Mouse (Mus musculus) neural tube, embryonic 13.5 days (tissue): ENCODE data around the gene Rnase2b. TPM values are rescaled to one million over a fixed set of nuclear protein-coding genes. Genes with fewer than 3 reads are reported as not detected.
"Not testable (repeated sequence)": the region's sequence is repeated elsewhere in the genome, so short reads cannot be mapped to it uniquely, and the experiment has no call there.

Experiments used
- ATAC-seq: fragments of 200-750 bp; cut with Nextera tagmentation; 2 replicates; pipeline ENCODE4 v1.8.0; 2017; ENCODE audit warnings: low read depth, mild to moderate bottlenecking, moderate TSS enrichment, moderate library complexity
- H3K27ac ChIP-seq: fragments of 300-500 bp; sonication (generic); replicated peaks from 2 replicates; pipeline ENCODE4 v1.5.1; 2015; ENCODE audit warnings: moderate library complexity, mild to moderate bottlenecking, inconsistent platforms
- H3K27me3 ChIP-seq: fragments of 300-500 bp; sonication (generic); 2 replicates; pipeline ENCODE4 v1.6.1; 2015; ENCODE audit warnings: mild to moderate bottlenecking, inconsistent platforms
- H3K36me3 ChIP-seq: fragments of 300-500 bp; sonication (generic); 2 replicates; pipeline ENCODE4 v1.6.1; 2015; ENCODE audit warnings: mild to moderate bottlenecking, inconsistent platforms
- H3K4me1 ChIP-seq: fragments of 300-500 bp; sonication (generic); replicated peaks from 2 replicates; pipeline ENCODE4 v1.6.1; 2015; ENCODE audit warnings: inconsistent platforms
- H3K4me2 ChIP-seq: fragments of 300-500 bp; sonication (generic); 2 replicates; pipeline ENCODE4 v1.6.1; 2015; ENCODE audit warnings: inconsistent platforms, mild to moderate bottlenecking, moderate library complexity
- H3K4me3 ChIP-seq: fragments of 300-500 bp; sonication (generic); 2 replicates; pipeline ENCODE4 v1.5.1; 2015; ENCODE audit warnings: mild to moderate bottlenecking, inconsistent platforms
- H3K9ac ChIP-seq: fragments of 300-500 bp; sonication (generic); 2 replicates; pipeline ENCODE4 v1.6.1; 2015; ENCODE audit warnings: moderate library complexity, mild to moderate bottlenecking, inconsistent platforms
- H3K9me3 ChIP-seq: fragments of 300-500 bp; sonication (generic); 2 replicates; pipeline ENCODE4 v1.6.1; 2016; ENCODE audit warnings: inconsistent platforms
- WGBS: fragments of 180-500 bp; shearing (Covaris S2); methylation state at CpG from one replicate; pipeline ENCODE4 v1.1.7; 2015; 5-methylcytosine and 5-hydroxymethylcytosine counted together
- polyA plus RNA-seq: library from polyadenylated mRNA; unstranded; fragments of >200 nt; fragmentation: Nextera tagmentation; extraction: Ambion mirVana; gene quantifications from 2 replicates; pipeline ENCODE4 v1.2.1, GENCODE M21; 2015

Gene Rnase2b
- not detected in 2 replicates for polyA plus RNA-seq

DNA sequence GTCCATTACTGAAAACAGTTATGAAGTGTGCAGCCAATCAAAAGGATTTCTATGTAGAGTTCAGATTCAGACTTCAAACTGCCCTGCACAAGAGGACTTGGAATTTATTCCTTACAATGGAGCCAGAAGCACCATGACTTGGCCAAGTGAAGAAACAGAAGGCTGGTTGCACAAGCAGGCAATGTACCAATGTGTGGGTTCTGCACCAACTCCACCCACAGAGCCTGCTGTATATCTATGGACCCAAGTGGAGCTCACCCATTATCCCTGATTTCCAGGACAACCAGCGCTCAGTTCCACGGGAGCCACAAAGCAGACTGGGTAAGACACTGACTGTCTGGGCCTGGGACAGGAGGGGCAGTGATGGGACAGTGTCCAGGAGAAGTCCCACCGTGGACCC lies at the start of gene Rnase2b:
Gene Rnase2b (plus strand): TSS at position 285 of the 400 bp plus-strand sequence.
- H3K9me3 ChIP-seq, result not testable (repeated sequence)

DNA sequence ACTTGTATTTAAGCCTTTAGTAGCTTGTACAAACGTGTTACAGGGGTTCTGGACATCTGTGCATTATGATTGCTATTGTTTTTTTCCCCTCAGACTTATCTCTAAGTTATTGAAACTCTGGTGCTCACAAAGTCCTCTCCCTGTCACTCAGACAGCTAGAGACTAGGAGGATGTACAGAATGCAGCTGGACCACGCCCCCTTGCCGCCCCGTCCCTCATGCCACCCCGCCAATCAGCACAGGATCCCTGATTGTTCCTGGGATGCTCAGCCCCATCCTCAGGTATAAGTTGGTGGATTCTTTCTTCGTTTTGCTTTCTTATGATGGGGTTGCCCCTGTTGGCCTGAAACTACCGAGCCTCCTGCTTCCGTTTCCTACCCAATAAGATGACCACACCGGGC lies 48.6 kb upstream of the Rnase2b start:
- H3K9me3 ChIP-seq, result 0 out of 2 replicates have a peak, but pooled peaks cover under 1% of the 10 kb centered on the region
- no peak for ATAC-seq
- H3K9ac ChIP-seq, result no peak overlapping the region
- H3K36me3 ChIP-seq, result no peaks in the 10 kb centered on the region
- WGBS, result 41% methylated on average over 9 of the region's 9 CpGs
- no peak overlapping the region for H3K4me2 ChIP-seq
- H3K27ac ChIP-seq, result no peak overlapping the region
- no peaks in the 10 kb centered on the region for H3K4me1 ChIP-seq
- no peaks in the 10 kb centered on the region for H3K27me3 ChIP-seq
- no peak overlapping the region for H3K4me3 ChIP-seq

More for the DNA sequence above, at the start of gene Rnase2b:
- H3K4me1 ChIP-seq, H3K27me3 ChIP-seq, ATAC-seq, H3K9ac ChIP-seq, H3K4me2 ChIP-seq, H3K27ac ChIP-seq, H3K4me3 ChIP-seq, H3K36me3 ChIP-seq: not testable (repeated sequence)
- WGBS, result 95% methylated on average over 3 of the region's 3 CpGs

DNA sequence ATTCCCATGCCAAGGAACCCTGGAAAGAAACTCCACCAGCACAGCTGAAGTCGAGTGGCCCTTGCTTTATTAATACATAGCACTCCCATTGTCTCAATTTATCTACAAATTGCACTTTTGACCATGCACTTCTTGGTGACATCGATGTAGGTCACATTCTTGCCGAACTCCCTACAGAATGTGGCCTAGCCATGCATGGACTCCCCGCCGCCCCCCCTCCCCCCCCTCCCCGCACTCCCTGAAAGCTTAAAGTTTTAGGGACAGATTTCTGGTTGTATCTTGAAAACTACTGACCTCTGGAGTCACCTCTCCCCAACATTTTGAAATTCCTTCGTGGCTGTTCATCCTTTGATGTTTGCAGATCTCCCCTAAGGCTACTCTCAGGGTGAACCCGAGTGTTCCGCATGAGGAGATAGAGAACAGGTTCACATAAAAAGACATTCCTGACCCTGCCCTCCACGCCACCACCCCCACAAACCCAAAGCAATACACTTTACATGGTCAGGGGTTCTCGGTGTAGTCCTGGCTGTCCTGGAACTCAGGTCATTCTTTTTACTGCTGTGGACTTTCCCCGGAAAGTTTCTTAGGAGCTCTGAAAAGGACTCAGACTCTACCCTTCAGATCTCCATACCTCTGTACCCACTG lies 48.0 kb upstream of the Rnase2b start, which contains the start of gene Eddm3b:
Gene Eddm3b (plus strand): TSS at position 511 of the 645 bp plus-strand sequence.
- WGBS, result 53% methylated on average over 12 of the region's 12 CpGs
- no peak within 1 kb of the TSS for H3K4me3 ChIP-seq
- no peaks in the 10 kb centered on the region for H3K27me3 ChIP-seq
- no peak within 1 kb of the TSS for H3K4me2 ChIP-seq
- H3K9me3 ChIP-seq, result peaks cover 3% of the 10 kb centered on the region; the same call in 1 of the 2 replicates
- ATAC-seq, result no peak
- H3K4me1 ChIP-seq, result no peaks in the 10 kb centered on the region
- no peaks in the 10 kb centered on the region for H3K36me3 ChIP-seq
- no peak within 1 kb of the TSS for H3K27ac ChIP-seq
- no peak within 1 kb of the TSS for H3K9ac ChIP-seq

DNA sequence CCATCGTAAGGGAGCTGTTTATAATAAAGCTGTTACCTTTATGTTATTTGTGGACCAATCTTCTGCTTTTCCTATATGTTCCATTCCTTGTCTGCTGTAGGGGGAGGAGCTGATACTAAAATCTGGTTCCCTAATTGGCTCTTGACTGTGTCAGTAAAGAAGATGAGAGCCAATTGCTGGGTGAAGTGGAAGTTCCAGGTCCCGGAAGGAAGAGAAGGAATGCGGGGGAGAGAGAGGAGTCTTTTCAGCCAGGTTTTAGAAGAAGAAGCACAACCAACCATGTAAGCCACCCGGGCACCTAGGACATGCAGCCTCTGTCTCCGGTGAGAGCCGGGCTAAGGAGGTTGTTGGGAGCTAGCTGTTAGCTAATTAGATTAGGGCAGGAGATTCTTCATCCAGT lies 36.4 kb upstream of the Rnase2b start:
- H3K4me2 ChIP-seq, result no peak overlapping the region
- no peaks in the 10 kb centered on the region for H3K4me1 ChIP-seq
- WGBS, result 82% methylated on average over 6 of the region's 6 CpGs
- no peak overlapping the region for H3K27ac ChIP-seq
- ATAC-seq, result no peak
- H3K9ac ChIP-seq, result no peak overlapping the region
- no peak overlapping the region for H3K4me3 ChIP-seq
- H3K9me3 ChIP-seq, result 0 out of 2 replicates have a peak, but pooled peaks cover 3% of the 10 kb centered on the region
- H3K27me3 ChIP-seq, result no peaks in the 10 kb centered on the region
- H3K36me3 ChIP-seq, result no peaks in the 10 kb centered on the region

DNA sequence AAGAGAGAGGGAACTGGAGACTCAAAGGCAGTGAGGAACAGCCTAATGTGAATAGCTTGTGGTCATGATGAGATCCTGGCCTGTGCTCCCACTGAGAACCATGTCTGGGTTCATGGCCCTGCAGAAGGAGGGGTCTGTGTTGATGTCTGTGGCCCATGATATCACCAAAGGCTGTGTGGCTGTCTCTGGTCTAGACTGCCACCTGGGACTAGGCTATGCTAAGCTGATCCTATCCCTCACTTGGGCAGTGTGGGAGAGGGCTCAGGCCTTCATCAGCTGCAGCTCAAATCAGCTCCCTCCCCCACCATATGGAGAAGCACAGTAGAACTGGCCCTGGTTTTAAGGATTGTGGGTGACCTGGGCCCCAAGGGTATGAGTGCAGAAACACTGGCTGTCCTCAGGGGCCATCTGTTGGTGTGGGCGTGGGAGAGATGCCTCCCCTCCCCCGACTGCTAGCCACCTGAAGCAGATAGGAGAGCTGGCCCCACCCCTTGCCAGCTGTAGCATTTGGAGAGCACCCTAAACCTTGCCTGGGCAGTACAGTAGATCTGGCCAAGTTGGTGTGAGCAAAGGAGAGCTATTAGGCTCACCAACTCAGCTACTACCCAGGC lies 34.3 kb upstream of the Rnase2b start:
- Histone ChIP-seq H3K36me3 (no peaks in the 10 kb centered on the region), H3K4me2 (no peak overlapping the region), H3K4me3 (no peak overlapping the region), H3K27ac (no peak overlapping the region), H3K4me1 (no peaks in the 10 kb centered on the region), H3K9me3 (0 out of 2 replicates have a peak, but pooled peaks cover 3% of the 10 kb centered on the region), H3K27me3 (no peaks in the 10 kb centered on the region), H3K9ac (no peak overlapping the region)
- ATAC-seq, result no peak
- WGBS, result 56% methylated on average over 2 of the region's 2 CpGs

DNA sequence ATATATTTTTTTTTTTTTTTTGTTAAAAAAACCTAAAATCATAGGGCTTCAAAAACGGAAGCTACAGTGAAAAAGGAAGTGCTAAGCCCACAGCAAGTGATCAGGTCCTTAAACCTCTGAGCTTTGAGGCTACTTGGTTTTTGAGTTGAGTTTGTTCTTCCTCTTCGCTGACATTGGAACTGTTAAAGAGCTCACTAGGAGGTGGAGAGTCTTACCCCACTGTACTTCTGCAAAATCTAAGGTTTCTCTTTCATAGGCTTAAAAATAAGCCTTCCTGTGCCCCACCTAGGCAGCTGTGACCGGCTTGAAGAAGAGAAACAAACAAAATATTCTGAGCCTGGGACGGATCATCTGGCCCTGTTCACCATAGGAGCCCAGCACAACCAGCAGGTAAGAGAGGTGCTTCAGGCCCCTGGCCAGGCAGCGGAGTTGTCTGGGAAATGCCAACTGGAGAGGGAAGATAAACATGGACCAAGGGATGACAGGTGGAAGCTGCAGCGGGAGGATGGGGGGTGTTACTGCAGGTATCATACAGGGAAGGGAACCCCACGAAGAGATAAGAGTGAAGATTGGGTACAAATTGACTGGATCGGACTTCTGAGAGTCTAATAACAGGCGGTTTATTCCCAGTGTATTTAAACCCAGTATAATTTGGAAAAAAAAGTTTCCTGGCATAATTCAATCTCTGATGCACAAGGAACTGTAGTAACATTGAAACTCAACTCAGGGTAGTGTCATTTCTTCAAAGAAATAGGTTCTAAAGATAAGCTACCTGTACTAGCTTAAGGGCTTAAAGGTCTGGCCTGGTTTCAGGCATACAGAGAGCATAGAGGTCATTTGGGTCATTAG lies 33.1 kb upstream of the Rnase2b start:
- H3K27me3 ChIP-seq, result no peaks in the 10 kb centered on the region
- no peak overlapping the region for H3K4me2 ChIP-seq
- H3K4me1 ChIP-seq, result no peaks in the 10 kb centered on the region
- ATAC-seq, result no peak
- H3K36me3 ChIP-seq, result no peaks in the 10 kb centered on the region
- WGBS, result 88% methylated on average over 9 of the region's 9 CpGs
- no peak overlapping the region for H3K27ac ChIP-seq
- no peak overlapping the region for H3K9ac ChIP-seq
- H3K9me3 ChIP-seq, result 0 out of 2 replicates have a peak, but pooled peaks cover 3% of the 10 kb centered on the region
- H3K4me3 ChIP-seq, result no peak overlapping the region

DNA sequence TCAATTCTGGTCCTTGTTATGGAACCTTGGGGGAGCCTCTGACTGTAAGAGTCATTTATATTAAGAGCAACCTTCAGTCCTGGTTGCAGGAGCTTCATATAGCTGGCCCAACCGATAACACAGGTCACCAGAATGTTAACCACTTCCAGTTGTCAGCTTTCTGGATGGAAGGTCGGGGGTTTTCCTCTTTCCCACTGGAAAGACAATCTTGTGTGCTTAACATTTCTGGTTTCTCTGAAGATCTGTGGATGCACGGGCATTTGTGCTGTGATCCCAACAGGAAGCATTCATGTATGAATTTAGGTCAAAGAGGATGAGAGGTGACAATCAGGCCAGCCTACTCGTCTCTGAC lies 32.5 kb upstream of the Rnase2b start:
- Histone ChIP-seq H3K4me1 (no peaks in the 10 kb centered on the region), H3K9me3 (0 out of 2 replicates have a peak, but pooled peaks cover 3% of the 10 kb centered on the region), H3K36me3 (no peaks in the 10 kb centered on the region), H3K27ac (no peak overlapping the region), H3K27me3 (no peaks in the 10 kb centered on the region), H3K9ac (no peak overlapping the region), H3K4me2 (no peak overlapping the region), H3K4me3 (no peak overlapping the region)
- no peak for ATAC-seq
- 83% methylated on average over 4 of the region's 4 CpGs for WGBS

DNA sequence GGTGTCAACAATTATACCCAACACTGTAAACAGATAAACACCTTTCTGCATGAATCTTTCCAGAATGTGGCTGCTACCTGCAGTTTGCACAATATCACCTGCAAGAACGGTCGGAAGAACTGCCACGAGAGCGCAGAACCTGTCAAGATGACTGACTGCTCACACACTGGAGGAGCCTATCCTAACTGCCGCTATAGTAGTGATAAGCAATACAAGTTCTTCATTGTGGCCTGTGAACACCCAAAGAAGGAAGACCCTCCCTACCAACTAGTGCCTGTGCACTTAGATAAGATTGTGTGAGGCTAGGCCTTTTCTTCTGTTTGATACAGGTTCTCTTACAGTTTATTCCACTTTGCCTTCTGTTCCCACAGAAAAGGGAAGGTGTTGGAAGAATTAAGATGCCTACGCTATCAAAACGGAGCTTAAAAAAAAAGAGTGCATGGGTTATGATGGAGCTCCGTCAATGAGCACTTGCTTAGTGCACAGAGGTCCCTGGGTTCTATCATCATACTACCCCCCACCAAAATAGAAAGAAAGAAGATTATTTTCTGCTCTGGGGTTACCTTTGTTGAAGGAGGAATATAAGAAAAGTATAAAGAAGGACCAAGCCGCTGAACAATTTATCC lies 31.6 kb upstream of the Rnase2b start:
- no peaks in the 10 kb centered on the region for H3K9me3 ChIP-seq
- 88% methylated on average over 9 of the region's 9 CpGs for WGBS
- ATAC-seq, result no peak

DNA sequence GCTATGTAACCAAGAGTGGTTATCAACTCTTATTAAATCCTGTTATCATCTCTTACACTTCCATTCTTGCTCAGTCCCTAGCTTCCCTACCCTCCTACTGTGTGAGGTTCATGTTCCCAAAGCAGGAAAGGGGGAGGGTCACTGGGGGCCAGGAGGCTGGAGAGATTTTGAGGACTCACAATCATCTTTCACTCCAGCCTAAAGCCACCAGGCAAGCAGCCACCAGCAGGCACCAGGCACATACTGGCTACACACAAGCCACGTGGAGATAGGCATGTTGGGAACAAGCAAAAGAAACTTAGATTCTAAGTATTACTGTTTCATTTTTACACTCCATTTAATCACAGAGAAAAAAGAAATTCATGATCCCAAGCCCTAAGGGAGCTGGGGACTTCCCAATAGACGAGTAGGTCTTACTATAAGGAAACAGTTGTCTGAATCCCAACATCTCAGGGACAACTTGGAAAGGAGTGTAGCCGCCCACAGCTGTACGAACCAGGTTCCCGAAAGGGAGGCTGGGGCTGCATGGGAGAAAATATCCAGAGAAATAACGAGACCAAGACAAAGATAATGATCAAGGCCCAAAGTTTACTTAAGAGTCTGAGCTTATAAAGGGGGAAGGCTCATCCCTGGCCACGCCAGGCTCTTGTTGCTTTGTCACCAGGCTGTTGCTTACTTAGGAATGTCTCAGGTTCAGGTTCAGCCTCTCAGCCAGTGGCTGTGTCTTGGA lies 30.8 kb upstream of the Rnase2b start:
- Histone ChIP-seq H3K9me3 (no peaks in the 10 kb centered on the region), H3K4me1 (no peaks in the 10 kb centered on the region), H3K4me2 (no peak overlapping the region), H3K4me3 (no peak overlapping the region), H3K9ac (no peak overlapping the region), H3K36me3 (no peaks in the 10 kb centered on the region), H3K27me3 (no peaks in the 10 kb centered on the region), H3K27ac (no peak overlapping the region)
- no peak for ATAC-seq
- 85% methylated on average over 7 of the region's 7 CpGs for WGBS

More for the DNA sequence above, 31.6 kb upstream of the Rnase2b start:
- Histone ChIP-seq H3K27ac (no peak overlapping the region), H3K4me3 (no peak overlapping the region), H3K4me1 (no peaks in the 10 kb centered on the region), H3K27me3 (no peaks in the 10 kb centered on the region), H3K9ac (no peak overlapping the region), H3K36me3 (no peaks in the 10 kb centered on the region), H3K4me2 (no peak overlapping the region)

DNA sequence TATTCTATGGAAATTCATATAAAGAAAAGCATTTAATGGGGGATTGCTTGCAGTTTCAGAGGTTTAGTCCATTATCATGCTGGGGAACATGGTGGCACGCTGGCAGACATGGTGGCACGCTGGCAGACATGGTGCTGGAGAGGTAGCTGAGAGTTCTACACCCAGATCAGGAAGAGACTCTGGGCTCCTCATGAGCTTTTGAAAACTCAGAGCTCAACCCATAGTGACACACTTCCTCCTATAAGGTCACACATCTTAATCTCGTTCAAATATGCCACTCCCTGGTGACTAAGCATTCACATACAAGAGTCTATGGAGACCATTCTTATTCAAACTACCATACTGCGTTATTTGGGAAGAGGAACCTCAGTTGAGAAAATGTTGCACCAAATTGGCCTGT lies 29.7 kb upstream of the Rnase2b start:
- 92% methylated on average over 4 of the region's 4 CpGs for WGBS
- ATAC-seq, result no peak
- H3K9me3 ChIP-seq, result no peaks in the 10 kb centered on the region

DNA sequence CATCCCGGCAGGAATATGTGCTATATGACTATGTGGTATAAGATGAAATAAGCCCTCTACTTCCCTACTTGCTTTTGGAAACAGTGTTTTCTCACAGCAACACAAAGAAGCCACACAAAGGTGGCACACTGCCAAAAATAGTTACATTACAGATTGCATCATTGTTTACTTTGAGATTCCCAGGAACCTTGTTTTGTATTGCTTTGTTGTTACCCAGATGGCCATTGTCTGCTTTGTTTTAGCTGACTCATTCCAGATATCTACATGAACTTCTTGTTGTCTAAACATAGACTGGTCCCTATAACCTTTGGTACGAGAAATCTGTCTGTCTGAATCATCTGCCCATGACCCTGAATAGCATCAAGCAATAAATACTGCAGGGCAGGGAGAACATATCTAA lies 21.7 kb upstream of the Rnase2b start:
- Histone ChIP-seq H3K4me3 (no peak overlapping the region), H3K27ac (no peak overlapping the region), H3K36me3 (no peaks in the 10 kb centered on the region), H3K4me1 (no peaks in the 10 kb centered on the region), H3K9me3 (no peaks in the 10 kb centered on the region), H3K27me3 (no peaks in the 10 kb centered on the region), H3K4me2 (no peak overlapping the region), H3K9ac (no peak overlapping the region)
- 83% methylated on average over 2 of the region's 2 CpGs for WGBS
- no peak for ATAC-seq

More for the DNA sequence above, 29.7 kb upstream of the Rnase2b start:
- H3K4me2 ChIP-seq, result no peak overlapping the region
- H3K9ac ChIP-seq, result no peak overlapping the region
- H3K4me1 ChIP-seq, result no peaks in the 10 kb centered on the region
- H3K4me3 ChIP-seq, result no peak overlapping the region
- no peaks in the 10 kb centered on the region for H3K36me3 ChIP-seq
- no peak overlapping the region for H3K27ac ChIP-seq
- H3K27me3 ChIP-seq, result no peaks in the 10 kb centered on the region
